Mouse (Mus musculus) yolk sac, embryonic 10.5 days (tissue): ENCODE data around the gene Psme3.
A peak's percentile ranks its signal among the peaks of the same experiment; 100 is the strongest.

Experiments
- DNase-seq: peaks from one replicate; pipeline ENCODE4 v3.0.0-alpha.2; 2017; ENCODE audit warnings: low spot score

The Psme3 gene

DNA sequence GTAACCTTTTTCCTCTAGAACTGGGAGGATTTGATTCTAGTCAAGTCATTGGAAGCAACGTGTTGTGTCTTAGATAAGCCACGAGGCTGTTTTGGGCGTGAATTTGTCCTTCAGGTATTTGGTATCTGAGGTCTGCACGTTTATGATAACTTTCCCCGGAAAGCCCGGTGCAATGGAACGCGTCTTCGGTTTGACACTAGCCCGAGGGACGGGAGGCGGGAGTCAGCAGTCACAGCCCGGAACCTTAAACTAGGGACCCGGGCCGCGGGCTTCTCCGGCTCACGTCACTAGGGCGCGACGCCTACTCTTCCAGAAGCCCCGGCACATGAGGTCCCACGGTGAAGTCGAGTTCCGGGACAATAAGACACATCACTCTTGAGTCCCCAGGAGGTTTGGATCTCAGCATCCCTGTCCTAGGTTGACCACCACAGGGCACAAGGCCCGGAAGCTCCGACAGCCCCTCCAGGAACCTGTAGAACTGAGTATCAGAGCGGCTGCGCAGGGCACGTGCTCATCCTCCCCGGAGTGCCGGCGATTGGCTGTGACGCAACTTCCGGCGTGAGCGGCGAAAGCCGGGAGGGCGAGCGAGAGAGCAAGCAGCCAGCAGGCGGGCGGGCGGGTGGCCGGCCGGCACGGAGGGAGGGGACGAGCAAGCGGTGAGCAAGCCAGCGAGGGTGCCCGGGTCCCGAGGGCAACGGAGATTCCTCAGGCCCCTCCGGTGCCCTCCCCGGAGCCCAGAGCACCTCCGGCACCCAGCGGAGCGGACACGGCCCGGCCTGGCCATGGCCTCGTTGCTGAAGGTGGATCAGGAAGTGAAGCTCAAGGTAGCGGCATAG is at the start of gene Psme3:
TSS of gene Psme3 (plus strand) at position 549 of the 836 bp plus-strand sequence.
- DNase-seq: peak; percentile 95

DNA sequence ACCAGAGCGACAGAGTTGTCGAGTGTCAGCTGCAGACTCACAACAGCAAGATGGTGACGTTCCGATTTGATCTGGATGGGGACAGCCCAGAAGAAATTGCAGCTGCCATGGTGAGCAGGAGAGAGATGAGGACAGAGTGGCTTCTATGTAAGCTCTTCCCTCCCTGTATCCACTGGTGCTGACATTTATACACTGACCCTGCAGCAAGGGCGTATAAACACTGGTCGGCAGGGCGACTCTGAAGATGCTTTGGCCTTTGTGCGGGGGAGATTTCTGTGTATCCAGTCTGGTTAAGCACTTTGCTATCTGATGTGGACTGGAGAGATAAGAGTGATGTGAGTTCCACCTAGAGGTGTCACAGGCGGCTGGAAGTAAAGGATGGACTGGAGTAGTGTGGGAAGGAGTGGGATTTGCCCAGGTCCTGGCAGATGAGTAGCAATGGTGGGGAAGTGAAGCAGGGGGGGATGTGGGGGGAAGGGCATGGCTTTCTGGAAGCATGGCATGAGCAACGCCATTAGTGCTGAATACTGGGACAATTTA is 46.4 kb upstream of the Psme3 start:
- DNase-seq: peak; percentile 88

DNA sequence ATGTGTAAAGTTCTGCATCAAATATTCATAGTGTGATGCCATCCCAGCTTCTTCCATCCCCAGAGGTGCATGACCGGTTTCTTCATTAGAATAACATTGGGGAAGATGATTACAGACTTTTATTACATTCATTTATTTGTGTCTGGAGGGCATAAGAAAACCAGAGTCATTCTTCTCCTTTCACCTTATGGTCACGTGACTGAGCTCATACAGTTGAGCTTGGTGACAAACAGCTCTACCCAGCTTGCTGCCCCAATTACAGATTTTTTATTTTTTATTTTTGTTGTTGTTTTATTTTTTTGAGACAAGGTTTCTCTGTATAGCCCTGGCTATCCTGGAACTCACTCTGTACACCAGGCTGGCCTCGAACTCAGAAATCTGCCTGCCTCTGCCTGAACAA is 43.6 kb upstream of the Psme3 start:
- DNase-seq: no peak

DNA sequence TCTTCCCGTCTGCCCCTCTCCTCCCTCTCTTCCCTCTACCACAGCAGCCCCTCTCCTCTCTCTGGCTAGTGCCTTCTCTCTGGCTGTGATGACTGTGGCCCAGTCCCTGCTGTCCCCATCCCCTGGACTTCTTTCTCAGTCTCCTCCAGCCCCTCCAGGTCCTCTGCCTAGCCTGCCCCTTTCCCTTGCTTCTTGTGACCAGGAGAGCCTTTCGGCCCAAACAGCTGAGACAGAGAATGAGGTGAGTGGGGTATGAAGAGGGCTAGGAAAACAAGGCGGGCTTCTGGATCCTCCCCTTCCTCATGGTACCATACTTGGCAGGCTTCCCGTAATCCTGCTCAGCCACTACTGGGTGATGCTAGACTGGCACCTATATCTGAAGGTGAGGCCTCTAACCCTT is 40.7 kb upstream of the Psme3 start:
- no peak for DNase-seq

DNA sequence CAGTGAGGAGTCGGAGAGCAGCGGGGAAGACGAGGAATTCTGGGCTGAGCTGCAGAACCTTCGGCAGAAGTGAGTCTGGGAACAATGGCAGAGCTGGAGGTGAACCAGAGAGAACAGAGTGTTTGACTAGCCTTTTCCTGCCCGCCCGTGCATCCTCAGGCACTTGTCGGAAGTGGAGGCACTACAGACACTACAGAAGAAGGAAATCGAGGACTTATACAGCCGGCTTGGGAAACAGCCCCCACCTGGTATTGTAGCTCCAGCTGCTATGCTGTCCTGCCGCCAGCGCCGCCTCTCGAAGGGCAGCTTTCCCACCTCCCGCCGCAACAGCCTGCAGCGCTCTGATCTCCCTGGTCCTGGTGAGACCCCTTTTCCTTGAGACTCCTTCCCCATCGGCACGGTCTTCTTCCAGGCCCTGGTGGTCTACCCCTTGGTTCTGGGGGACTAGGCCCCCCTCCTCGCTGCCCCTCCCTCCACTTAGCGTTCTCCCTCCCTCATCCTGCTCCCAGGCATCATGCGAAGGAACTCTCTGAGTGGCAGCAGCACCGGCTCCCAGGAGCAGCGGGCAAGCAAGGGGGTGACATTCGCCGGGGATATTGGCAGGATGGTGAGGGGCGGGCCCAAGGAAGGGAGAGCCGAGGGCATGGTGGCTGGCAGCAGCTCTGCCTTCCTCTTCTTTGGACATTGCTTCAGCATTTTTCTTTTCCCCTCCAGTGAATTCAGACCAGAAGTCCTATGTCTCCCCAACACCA is 39.5 kb upstream of the Psme3 start:
- DNase-seq: no peak

DNA sequence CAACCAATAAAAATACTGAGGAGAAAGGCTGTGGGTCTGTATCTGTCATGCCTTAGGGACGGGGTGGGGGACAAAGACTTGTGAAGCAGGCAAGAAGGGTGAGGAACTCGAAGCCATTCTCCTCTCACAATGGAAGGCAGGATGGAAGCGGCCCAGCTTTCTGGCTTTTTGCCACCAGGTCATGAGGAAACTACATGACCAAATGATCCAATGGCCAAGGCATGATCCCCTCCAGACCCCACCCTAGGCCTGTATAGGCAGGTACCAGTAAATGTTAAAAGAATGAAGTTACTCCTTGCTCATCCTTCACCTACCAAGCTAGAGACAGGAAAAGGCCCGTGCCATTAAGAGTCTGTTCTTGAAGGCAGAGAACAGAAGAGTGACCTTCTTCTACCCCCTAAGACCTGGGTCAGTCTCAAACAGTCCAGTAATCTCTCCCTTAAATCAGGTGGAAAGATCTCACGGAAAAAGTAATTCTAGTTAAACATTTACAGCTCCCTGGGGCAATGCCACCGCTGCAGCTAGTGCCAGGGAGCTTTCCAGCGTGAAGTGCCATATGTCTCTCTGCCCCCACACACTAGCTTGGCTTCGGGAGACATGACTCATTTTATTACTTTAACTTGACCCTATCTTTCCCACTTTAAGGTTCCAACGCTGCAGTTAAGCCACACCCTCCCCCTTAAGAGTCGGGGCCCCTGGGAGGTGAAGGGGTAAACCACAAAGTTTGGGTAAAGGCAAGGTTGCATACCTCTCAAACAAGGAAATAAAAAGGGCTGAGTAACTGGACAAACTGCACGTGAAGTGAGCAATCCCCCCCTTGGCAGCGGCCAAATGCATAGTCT is 38.4 kb upstream of the Psme3 start:
- DNase-seq: no peak

DNA sequence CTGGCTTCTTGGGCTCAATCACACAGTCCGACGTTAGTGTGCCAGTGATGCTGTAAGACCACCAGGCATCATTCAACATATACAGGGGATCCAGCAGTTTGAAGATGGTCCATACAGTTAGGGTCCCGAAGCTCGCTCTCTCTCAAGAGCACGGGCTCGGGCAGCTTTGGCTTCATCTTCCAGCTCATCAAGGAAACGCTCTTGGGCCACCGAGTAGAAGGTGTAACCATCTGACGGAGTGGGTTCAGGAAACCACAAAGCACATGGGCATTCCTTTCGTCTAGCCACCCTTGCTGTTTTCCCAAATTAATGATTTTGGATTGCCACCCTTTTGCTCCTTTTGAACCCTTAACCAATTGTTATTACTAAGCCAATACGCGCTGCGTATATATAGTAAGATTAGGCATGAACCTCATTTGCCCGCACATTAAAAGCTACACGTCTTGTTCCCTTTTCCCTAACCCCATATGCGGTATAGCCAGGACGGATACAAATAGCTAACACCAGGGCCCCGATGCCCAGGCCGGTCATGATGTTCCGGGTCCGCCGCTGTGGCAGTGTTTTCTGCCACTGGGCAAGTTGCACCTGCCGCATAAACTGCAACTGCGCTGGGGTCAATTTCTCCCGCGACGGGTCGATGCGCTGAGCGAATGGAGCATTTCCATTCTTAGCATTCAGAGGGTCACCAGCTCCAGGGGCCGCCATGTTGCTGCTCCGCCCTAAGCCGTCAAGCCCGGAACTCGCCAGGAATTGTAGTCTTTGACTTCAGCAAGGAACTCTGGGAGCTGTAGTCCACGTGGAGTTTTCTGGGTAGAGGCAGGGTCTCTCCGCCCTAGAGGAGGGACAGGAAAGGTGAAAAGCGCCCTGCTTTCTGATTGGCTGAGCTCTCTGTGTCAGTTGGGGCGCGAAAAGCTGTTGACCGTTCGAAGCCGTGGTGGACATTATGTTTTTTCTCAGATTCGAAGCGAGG is 37.5 kb upstream of the Psme3 start, which contains the start of the genes Cntd1 and Coa3:
TSS of gene Cntd1 (plus strand) at position 790 of the 970 bp plus-strand sequence.
TSS of gene Coa3 (minus strand) at position 892 of the 970 bp plus-strand sequence.
- peak; percentile 92 for DNase-seq

DNA sequence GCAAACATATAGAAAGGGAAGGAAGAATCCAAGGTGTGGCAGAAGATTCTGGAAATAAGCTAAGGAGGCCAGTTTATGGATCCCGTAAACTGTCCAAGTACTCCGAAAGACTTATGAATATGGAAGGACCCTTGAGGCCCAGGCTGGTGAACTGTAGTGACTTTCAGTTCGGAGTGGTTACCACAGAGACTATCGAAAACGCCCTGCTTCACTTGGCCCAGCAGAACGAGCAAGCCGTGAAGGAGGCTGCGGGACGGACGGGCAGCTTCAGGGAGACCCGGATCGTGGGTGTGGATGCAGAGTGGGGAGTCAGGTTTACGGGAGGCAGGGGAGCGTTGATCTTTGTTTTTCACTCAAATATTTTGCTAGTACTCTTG is 36.8 kb upstream of the Psme3 start:
- no peak for DNase-seq

DNA sequence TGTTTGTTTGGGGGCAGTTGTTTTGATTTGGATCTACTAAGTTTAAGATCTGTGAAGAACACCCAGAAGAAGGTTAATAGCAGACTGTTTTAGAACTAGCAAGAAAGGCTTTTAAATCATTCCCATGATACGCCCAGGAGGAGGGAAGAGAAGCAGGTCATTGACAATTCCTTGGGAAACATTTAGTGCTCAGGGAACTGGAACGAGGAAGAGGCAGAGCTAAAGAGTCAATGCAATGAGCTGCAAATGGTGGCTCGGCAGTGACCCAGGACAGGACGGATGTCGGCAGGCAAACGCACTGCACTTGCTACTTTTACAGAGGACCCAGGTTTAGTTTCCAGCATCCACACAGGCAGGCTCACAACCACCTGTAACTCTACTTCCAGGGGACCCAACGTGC is 35.2 kb upstream of the Psme3 start:
- DNase-seq: no peak

DNA sequence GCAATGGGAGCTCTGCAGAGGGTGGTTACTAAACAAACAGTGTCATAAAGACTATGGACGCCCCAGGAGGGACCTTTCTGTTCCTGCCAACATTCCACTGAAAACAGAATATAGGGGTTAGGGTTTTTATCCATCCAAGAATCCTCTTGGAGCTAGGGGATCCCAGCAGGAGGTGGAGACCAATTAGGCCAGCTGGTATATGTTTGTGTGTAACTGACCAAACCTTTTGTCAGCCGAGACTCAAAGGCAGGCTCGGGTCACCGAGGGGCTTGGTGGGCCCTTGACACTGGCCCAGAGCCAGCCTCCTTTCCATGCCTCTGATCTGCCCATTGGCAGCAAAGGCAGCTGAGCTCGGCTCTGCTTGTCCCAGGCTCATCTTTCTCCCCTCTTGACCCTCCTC is 33.1 kb upstream of the Psme3 start:
- no peak for DNase-seq

DNA sequence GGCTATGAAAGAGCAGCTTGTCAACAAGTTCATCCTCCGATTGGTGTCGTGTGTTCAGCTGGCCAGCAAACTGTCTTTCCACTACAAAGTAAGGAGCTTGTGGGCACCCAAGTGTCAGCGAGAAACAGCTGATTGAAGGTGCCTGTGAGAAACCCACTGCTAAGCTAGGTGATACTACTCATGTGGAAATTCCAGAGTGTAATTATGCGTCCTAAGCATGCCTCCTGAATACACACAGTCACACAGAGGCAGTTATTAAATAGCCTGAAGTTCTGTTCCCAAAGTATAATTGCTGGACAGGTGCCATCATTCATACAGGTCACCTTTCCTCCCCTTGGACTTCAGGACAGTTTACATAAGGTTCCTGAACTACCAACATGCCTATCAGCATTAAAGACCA is 32.2 kb upstream of the Psme3 start:
- no peak for DNase-seq

DNA sequence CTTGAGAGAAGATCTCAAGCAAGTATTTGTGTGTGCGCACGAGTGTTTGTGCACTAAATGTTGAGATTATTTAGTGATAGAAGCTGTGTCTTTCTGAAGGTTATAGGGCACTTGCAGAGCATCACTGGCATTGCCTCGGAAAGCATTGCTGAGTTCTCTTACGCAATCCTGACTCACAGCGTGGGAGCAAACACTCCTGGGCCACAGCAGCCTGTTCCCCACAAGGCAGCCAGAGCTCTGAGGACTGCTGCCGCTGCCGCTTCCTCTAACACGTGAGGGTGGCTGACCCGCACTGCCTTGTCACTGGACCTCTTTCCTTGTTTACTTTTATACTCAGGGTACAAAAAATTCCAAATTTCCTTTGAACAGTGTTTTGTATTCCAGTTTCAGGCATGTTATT is 28.7 kb upstream of the Psme3 start:
- no peak for DNase-seq

DNA sequence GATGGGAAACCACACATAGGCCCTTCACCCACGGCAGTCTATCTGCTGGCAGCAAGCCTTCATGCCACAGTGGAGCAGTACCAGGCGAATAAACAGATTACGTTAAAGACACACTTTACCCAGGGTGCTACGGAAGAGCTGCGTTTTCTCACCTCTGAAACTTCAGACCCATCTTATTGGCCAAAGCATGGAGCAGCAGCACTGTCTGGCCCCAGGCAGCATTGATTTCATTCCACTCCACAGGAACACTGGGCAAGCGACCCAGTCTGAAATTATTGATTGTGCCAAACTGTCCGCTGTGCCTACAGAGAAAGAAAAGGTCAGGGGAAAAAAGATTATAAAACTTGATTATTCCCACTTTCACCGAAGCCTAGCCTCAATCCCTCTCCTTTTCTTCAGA is 24.8 kb upstream of the Psme3 start:
- no peak for DNase-seq

DNA sequence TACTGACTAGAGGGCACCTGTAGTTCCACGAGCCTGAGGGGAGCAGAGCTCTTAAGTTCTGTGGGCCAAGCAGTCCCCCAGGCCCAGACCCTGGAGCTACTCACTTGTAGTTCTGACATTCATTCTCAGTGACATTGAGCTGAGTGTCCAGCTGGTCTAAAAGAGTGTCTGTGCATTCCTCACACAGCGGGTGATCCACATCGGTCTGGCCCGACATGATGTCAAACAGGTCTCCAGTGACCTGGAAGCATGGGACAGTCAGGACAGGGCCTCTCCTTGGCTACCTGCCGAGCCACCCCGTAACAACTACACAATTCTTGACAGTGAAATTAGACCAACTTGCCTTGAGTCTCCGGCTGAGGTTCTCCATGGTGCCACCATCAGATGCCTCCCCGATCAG is 20.8 kb upstream of the Psme3 start:
- no peak for DNase-seq

DNA sequence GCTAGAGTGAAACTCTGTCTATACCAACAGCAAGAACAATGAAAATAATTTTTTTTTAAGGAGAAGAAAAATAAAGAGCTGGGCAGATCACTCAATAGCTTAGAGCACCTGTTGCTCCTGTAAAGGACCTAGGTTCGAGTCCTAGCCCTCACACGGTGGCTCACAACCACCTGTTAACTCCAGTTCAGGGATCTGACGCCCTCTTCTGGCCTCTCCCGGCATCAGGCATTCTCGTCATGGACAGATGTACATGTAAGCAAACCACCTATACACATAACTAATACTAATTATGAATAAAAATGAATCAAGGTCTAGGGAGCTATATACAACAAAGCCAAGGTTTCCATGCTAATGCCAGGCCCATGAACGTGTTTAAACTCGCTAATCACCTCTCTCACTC is 15.1 kb upstream of the Psme3 start:
- DNase-seq: no peak

DNA sequence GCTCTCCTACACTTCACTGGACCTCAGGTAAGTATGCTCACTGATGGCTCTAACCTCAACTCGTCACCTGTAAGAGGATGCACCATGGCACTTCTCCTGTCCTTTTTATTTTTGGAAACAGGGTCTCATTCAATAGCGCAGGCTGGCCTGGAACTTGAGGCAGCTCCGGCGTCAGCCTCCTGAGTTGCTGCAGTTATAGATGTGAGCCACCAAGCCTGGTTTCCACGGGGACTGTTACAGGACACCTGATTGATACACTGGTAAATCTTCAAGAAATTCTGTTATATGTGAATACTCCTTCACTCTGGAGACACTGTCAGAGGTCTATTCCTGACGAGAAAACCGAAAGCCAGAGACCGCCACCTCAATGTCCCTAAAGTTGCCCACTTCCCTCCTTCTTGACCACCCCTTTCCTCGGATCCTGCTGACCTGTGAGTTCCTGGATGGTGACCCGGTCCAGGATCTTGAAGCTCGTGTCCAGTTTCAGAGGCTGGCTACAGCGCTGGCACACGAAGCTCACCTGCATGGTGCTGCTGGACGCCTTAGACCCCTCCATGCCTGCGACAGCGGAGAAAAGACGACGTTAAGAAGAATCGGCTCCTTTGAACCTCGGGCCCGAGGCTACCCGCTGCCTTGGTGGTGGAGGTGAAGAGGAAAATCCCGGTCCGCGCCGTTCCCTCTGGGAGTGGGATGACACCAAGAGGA is 14.6 kb upstream of the Psme3 start:
- DNase-seq: no peak

DNA sequence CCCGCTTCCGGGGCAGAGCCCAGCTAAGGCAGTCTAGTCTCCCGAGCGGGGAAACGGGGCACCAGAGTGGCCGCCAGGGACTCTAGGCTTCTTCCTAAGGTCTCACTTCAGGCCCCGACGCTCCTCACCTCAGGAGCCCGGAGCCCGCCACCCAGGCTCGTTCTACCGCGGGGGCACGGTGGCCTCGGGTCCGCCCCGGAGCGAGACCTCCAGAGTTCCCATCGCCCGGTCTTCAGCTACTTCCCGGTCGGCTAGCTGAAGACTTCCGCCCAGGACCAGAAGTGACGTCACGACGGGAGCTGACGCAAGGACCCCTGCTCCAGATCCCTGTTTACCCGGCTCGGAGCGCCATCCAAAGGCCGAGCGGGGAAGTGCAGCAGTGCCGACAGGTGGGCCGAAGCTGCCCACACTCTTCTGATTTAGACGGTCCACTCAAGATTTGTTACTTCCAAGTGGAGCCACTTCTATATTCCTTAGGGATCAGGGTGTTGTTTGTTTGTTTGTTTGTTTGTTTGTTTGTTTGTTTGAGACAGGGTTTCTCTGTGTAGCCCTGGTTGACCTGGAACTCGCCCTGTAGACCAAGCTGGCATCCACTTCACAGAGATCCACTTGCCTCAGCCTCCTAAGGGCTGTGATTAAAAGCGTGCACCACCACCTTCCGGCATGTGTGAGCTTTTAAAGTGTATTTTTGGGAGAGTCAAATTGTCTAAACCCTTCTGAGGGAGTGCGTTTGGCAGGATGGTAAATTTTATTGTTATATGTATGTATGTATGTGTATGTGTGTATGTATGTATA is 13.8 kb upstream of the Psme3 start, which contains the start of gene Becn1:
TSS of gene Becn1 (minus strand) at position 283 of the 795 bp plus-strand sequence.
- peak; percentile 92 for DNase-seq

DNA sequence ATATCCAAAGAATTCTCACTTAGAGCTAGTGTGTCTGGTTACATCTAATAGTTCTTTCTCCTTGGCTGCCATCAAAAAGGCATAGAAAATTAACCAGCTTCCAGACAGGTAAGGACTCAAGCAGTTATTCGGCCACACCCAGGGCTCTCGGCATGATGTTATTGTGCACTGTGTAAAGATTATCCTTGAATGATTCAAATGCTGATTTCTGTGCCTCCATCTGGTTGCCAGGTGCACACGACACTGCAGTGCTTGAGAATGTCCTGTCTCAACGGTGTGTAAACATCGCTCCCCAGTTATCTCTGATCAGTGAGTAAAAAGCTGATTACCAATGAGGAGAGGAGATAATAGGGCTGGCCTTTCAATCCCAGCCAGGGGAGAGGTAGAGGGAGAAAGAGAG is 8.3 kb upstream of the Psme3 start:
- DNase-seq: peak; percentile 28

DNA sequence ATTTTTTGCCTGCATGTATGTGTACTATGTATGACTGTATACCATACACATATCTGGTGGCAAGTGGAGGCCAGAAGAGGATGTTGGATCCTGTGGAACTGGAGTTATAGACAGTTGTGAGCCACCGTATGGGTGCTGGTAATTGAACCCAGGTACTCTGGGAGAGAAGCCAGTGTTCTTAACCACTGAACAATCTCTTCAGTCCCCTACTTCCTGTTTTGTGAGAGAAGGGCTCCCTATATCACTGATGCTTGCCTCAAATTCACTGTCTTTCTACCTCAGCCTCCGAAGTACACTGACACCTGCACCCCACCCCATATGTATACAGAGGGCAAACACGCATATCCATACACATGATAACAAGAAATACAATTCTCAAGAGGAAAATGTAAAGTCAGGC is 4.9 kb upstream of the Psme3 start:
- DNase-seq: no peak
